Mouse (Mus musculus): ENCODE data around the gene Adcy4.
A peak's percentile ranks its signal among the peaks of the same experiment; 100 is the strongest.

The Adcy4 gene

DNA sequence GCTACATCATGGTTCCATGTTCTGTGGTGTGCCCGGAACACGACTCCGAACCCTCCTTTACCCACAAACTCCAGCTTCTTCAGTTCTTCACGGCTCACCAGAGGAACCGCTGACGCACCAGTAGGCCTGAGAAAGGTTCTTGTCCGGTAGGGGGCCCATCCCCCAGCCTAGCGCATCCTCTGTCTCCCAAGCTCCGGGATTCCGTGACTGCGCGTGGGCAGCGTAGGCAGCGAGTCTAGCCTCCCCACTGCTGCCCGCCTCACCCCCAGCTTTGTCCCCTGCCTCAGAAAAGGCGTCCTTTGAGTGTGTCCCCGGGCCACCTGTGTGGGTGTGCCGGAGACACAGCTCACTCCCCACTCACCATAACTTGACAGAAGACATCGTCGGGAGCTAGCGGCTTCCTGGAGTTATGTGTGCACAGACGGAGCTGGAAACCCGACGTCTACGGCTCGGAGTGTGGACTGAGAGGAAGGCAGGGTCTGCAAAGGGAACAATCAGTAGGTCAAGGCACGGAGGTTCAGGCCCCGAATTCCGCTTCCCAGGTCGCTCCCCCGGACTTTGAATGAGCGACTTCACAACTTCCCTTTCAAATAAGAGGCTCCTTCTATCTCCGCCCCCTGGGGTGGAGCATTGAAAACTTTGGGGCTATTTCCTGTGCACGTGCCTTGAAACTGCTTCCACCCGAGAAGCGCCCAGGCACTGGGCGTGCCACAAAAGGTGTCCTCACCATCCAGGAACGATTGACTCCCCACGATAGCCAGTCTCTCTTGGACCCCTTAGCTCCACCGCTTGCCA lies 4.6 kb upstream of the Adcy4 start, which contains the start of gene Ripk3:
TSS of gene Ripk3 (minus strand) at position 610 of the 795 bp plus-strand sequence.
- DNase-seq (ENCODE audit: low spot score in 2 of 2): peak in 1 of 2 experiments; percentile 34

DNA sequence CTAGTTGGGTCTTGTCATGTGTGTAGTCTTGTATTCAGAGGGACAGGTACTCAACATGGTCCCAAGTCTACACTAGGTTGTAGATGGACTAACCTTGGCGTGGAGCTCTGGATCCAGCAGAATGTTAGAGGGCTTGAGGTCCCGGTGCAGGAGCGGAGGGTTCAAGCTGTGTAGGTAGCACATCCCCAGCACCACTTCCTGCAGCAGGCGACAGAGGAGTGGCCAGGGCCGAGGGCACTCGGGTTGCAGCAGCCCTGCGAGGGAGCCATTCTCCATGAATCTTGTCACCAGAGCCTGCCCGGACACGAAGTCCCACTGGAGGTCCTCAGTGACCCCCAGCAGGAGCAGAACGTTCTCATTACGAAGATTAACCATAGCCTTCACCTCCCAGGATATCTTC lies 3.8 kb upstream of the Adcy4 start:
- DNase-seq (ENCODE audit: low spot score in 2 of 2): no peak

GRCm38 (mm10) chr14:55785195-55785594 lies 1.3 kb upstream of the Adcy4 start:
- peak in 1 of 2 experiments; percentile 0 for DNase-seq (ENCODE audit: low spot score in 2 of 2)

DNA sequence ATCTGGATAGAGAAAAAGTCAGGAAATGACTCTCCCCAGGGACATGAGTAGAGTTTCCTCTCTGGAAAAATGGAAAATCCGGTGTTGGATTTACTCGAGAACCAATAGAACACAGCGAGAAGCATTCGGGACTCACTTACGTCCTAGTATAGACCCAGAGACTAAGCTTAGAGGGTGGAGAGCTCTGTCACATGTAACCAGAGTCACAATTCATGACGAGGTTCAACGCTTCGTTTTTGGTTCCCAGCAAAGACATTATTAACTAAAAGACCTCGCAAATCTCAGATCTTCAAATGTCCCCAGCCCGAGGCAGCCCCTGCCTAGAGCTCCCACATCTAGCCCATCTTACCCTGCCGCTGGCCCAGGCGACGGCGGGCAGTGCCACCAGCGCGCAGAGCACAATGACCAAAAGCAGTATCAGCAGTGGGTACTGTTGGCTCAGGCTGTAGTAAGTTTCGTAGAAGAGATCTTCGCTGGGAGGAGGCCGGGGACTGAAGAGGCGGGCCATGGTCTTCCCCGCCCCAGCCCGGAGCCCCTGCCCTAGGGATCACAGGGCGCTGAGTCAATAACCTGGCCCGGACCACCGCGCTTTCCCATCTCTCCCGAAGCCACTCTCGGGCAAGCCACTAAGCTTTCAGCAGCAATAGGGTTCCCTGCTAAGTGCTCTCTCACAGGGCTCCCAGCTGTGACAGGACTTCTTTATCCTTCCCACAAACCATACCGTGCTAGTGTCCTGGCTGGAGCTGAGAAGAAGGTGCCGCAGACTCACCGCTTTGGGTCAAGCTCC lies 531 bp downstream of the Adcy4 start:
- peak in 1 of 2 experiments; percentile 0 for DNase-seq (ENCODE audit: low spot score in 2 of 2)

DNA sequence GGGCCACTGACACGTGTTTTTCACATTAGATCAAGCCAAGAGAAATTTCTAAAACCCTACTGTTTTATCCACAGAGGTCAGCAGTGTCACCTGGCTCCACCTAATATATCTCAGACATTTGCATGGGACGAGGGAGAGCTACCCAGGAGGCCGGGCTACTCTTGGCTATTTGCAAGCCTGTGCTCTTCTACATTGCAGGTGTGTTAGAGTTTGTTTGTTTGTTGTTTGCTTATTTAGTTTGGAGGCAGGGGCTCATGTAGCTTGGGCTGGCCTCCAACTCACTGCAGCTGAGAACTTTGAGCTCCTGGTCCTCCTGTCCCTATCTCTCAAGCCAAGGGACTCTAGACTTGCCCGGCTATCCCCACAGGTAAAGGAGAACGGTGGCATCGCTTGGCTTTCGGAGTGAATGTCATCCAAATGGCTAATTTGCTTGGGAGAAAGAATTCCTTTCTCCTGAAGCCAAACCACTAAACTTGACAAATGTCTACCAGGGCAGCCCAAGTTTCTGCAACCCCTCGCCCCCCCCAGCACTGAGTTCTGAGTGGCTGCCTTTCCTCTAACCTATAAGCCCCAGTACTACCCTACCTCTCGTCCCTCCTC lies 1.4 kb downstream of the Adcy4 start:
- DNase-seq (ENCODE audit: low spot score in 2 of 2): peak in 1 of 2 experiments; percentile 0

DNA sequence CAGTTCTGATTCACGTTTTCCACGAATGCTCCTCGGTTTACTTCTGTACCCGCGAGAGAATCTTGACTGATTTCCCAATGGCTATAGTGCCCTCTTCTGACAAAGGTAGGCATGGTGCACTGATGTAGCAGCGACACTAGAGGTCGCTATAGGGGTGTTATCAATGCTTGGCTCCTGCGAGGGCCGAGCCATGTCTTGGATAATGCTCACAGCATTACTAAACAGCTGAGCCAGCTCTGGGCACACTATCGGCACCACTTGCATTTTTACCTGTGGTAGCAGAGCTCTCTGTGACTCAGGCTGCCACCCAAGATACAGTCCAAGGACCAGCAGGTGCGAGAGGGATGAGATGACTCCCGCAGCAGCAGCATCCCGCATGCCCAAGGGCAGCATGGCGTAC lies 2.6 kb downstream of the Adcy4 start:
- DNase-seq (ENCODE audit: low spot score in 2 of 2): peak in 1 of 2 experiments; percentile 40

- no peak for DNase-seq (ENCODE audit: low spot score in 2 of 2)
Observed at GRCm38 (mm10) chr14:55780736-55781135, 3.2 kb downstream of the Adcy4 start.

DNA sequence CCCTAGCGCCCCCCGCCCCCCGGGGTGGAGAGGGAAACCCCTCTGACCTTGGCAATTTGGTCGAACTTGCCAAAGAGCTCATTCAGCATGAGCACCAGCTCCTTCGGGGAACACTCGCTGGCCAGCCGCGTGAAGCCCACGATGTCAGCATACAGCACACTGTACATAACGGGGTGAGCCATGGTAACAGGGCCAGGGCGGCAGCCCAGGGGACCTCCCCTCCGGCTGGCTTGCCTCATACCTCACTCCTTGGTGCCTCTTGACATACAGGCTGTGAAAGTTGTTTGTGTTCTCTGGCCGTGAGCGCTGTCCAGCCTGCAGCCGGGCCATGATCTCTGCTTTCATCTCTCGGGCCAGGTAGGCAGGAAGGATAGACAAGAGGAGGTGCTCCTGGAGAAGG lies 4.2 kb downstream of the Adcy4 start:
- DNase-seq (ENCODE audit: low spot score in 2 of 2): no peak

DNA sequence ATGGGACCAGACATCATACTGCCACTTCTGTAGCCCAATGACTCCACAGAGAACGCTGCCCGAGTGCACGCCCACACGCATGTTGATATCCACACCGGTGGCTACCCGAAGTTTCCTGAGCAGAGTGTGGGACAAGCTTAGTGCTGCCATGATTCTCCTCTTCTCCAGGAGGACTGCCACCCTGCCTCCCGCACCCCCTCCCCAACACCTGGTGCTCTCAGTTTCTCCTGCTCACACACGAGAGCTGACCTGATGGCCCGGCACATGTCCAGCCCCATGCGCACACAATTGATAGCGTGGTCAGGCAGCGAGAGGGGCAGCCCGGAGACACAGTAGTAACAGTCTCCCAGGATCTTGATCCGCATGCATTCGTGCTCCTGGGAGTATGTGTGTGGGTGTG lies 5.2 kb downstream of the Adcy4 start:
- no peak for DNase-seq (ENCODE audit: low spot score in 2 of 2)

DNA sequence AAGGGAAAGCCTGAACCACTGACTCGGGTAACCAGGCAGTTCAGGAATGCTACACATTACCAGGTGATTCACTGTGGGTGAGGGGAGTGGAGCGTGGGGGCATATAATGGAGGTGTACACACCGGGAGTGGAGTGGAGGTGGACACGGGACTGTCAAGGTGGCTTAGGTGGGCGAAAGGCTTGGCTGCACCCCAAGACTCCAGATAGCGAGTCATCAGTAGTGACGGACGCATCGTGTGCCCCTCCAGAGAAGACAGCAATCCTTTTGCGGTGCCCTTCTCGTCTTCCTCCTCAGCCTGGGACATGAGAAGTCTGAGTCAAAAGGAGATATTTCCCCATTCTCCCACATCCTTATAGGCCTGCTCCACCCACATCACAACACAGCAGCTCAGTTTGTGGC lies 6.1 kb downstream of the Adcy4 start:
- no peak for DNase-seq (ENCODE audit: low spot score in 2 of 2)

GRCm38 (mm10) chr14:55777176-55777575 lies 6.7 kb downstream of the Adcy4 start:
- DNase-seq (ENCODE audit: low spot score in 2 of 2): no peak

DNA sequence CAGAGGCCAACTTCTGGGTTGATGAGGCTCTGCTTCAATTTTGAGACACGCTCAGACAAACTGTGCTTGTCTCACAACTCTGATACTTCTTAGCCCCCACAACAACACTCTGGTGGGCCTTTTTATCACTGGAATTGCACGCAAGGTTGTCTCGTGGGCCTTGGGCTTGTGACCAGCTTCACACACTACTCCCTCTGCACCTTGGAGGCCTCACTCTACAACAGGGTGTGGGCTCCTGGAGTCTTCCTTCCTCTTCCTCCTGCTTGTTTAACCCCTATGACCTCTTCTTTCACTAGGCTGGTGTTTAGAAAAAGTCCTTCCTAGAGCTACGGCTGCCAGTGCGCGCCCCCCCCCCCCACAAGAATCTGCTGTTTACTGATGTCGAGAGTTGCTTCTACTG lies 7.2 kb downstream of the Adcy4 start:
- DNase-seq (ENCODE audit: low spot score in 2 of 2): no peak

- no peak for DNase-seq (ENCODE audit: low spot score in 2 of 2)
Observed at GRCm38 (mm10) chr14:55769087-55769703, 14.7 kb downstream of the Adcy4 start.

- no peak for DNase-seq (ENCODE audit: low spot score in 2 of 2)
Observed at GRCm38 (mm10) chr14:55768555-55768954, 15.3 kb downstream of the Adcy4 start.

DNA sequence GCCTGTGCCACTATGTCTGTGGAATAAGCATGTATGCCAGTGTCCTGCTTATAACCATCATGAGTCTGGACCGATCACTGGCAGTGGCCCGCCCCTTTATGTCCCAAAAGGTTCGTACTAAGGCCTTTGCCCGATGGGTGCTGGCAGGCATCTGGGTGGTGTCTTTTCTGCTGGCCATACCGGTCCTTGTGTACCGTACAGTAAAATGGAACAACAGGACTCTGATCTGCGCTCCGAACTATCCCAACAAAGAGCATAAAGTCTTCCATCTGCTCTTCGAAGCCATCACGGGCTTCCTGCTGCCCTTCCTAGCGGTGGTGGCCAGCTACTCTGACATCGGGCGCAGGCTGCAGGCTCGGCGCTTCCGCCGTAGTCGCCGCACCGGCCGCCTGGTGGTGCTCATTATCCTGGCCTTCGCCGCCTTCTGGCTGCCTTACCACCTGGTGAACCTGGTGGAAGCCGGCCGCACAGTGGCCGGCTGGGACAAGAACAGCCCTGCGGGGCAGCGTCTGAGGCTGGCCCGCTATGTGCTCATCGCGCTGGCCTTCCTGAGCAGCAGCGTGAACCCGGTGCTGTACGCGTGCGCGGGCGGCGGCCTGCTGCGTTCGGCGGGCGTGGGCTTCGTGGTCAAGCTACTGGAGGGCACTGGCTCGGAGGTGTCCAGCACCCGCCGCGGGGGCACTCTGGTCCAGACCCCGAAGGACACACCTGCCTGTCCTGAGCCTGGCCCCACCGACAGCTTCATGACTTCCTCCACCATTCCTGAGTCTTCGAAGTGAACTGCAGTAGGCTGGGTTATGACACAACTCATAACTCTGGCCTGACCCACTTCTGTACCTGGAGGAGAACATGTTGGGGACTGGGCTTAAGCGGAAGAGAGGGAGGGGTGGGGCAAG lies 16.1 kb downstream of the Adcy4 start:
- no peak for DNase-seq (ENCODE audit: low spot score in 2 of 2)

- DNase-seq (ENCODE audit: low spot score in 2 of 2): no peak
Observed at GRCm38 (mm10) chr14:55765696-55766095, 18.2 kb downstream of the Adcy4 start, which contains the start of gene Ltb4r1. Gene Ltb4r1 (plus strand): TSS chr14:55765962.

GRCm38 (mm10) chr14:55763166-55763565 lies 20.7 kb downstream of the Adcy4 start:
- DNase-seq (ENCODE audit: low spot score in 2 of 2): no peak

DNA sequence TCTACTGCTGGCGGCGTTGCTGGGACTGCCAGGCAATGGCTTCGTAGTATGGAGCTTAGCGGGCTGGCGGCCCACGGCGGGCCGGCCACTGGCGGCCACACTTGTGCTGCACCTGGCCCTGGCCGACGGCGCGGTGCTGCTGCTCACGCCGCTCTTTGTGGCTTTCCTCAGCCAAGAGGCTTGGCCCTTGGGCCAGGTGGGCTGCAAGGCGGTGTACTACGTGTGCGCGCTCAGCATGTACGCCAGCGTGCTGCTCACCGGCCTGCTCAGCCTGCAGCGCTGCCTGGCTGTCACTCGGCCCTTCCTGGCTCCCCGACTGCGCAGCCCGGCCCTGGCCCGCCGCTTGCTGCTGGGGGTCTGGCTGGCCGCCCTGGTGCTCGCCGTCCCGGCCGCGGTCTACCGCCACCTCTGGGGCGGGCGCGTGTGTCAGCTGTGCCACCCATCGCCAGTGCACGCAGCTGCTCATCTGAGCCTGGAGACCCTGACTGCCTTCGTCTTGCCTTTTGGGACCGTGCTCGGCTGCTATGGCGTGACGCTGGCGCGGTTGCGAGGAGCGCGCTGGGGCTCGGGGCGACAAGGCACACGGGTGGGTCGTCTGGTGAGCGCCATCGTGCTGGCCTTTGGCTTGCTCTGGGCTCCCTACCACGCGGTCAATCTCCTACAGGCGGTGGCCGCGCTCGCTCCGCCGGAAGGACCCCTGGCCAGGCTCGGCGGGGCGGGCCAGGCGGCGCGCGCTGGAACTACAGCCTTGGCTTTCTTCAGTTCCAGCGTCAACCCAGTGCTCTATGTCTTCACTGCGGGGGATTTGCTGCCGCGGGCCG lies 21.7 kb downstream of the Adcy4 start:
- no peak for DNase-seq (ENCODE audit: low spot score in 2 of 2)

- DNase-seq (ENCODE audit: low spot score in 2 of 2): no peak
Observed at GRCm38 (mm10) chr14:55761163-55761562, 22.7 kb downstream of the Adcy4 start, which contains the start of gene Ltb4r2. Gene Ltb4r2 (plus strand): TSS chr14:55761428.

GRCm38 (mm10) chr14:55760156-55760555 lies 23.7 kb downstream of the Adcy4 start:
- peak; percentile 64 to 82 for DNase-seq (ENCODE audit: low spot score in 2 of 2)
